In genomic region chr14:33185068-33185800, GRCm38 (mm10) we compare ENCODE assay signal across 11 mouse cellular contexts. TPM values are rescaled to one million over a fixed set of nuclear protein-coding genes. Genes with fewer than 3 reads are reported as not detected.
DNase-seq lines count a peak whose midpoint lies in the region; TF ChIP-seq lines count a peak whose summit lies in the region.
"Had no signal": no experiment of that assay in that cellular context is flagged by ENCODE, and none has a peak within 500 bp of the region (broad histone marks: within the 10 kb centered on the region; RNA-seq: fewer than 3 reads in every experiment).

Wdfy4 (minus strand) TSS chr14:33185508.

- WGBS in cerebellum, adult 2 months, result 92% methylated on average over 11 of the region's 11 CpGs

- no peak for TF ChIP-seq POLR2A in cerebellum, adult 2 months (IDR thresholded peaks at IDR 0.05; ENCODE audit: borderline replicate concordance, insufficient read depth, low read length)

- DNase-seq in 3T3-L1 (ENCODE audit: low read depth, low spot score) (peak; percentile 3), 416B (ENCODE audit: low read depth) (peak; percentile 94)
- DNase-seq in heart, postnatal 36 days, result peak; percentile 15 to 16
- no peak for DNase-seq in frontal cortex, postnatal 25 days (ENCODE audit: low spot score in 2 of 2)
- DNase-seq in cerebellum, adult 2 months, result no peak
- DNase-seq in left cerebral cortex, adult 11 months (ENCODE audit: low spot score), result no peak
- no peak for DNase-seq in gastrocnemius, postnatal 36 days
- DNase-seq: cerebellum, postnatal 36 days had no signal

- H3K36me3 ChIP-seq in megakaryocyte, embryonic 14.5 days (replicated peaks; ENCODE audit: low read length), result peaks cover 20% of the 10 kb centered on the region
- H3K36me3 ChIP-seq: kidney, embryonic 15.5 days; limb, embryonic 15.5 days had no signal

- peak within 1 kb of the TSS; percentile 95 for H3K4me3 ChIP-seq in megakaryocyte, embryonic 14.5 days (replicated peaks)
- H3K4me3 ChIP-seq in cerebellum, adult 2 months (replicated peaks; ENCODE audit: insufficient read depth, low read depth, low read length), result no peak within 1 kb of the TSS
- H3K4me3 ChIP-seq: kidney, embryonic 15.5 days; limb, embryonic 15.5 days had no signal

- no peak for TF ChIP-seq CTCF in cerebellum, adult 2 months (IDR thresholded peaks at IDR 0.05; ENCODE audit: borderline replicate concordance, insufficient read depth, low read depth, low read length)

- peaks cover 39% of the 10 kb centered on the region for H3K4me1 ChIP-seq in megakaryocyte, embryonic 14.5 days
- no peaks in the 10 kb centered on the region for H3K4me1 ChIP-seq in cerebellum, adult 2 months (ENCODE audit: control insufficient read depth, insufficient read depth, low read length)
- H3K4me1 ChIP-seq: kidney, embryonic 15.5 days had no signal

- intact Hi-C loops in heart, postnatal 36 days (cut with DNase I), result no loop called here
- intact Hi-C loops in gastrocnemius, postnatal 36 days (cut with DNase I), result no loop called here

- no peaks in the 10 kb centered on the region for H3K27me3 ChIP-seq in megakaryocyte, embryonic 14.5 days (replicated peaks)
- no peaks in the 10 kb centered on the region for H3K27me3 ChIP-seq in cerebellum, adult 2 months (ENCODE audit: control insufficient read depth, insufficient read depth, low read length)
- H3K27me3 ChIP-seq: kidney, embryonic 15.5 days; limb, embryonic 15.5 days had no signal

- H3K27ac ChIP-seq in cerebellum, adult 2 months (ENCODE audit: insufficient read depth, low read length), result no peak within 1 kb of the TSS
- H3K27ac ChIP-seq: kidney, embryonic 15.5 days; limb, embryonic 15.5 days had no signal

- H3K9me3 ChIP-seq in megakaryocyte, embryonic 14.5 days, result no peaks in the 10 kb centered on the region
- H3K9me3 ChIP-seq: kidney, embryonic 15.5 days; limb, embryonic 15.5 days had no signal

RNA-seq across cellular contexts. Expression of gene Wdfy4, which starts in this region (rescaled TPM):
- 1 to 10 TPM; 2.1 to 3.1 TPM for total RNA-seq in heart, postnatal 36 days (2021)
- polyA plus RNA-seq in megakaryocyte, embryonic 14.5 days (2012; ENCODE audit: insufficient read depth, low replicate concordance), result 4.5 and 6.3 TPM in 2 replicates
- 0.27 and 0.62 TPM in 2 replicates for polyA plus RNA-seq in cerebellum, adult 2 months (2012; rRNA removed)
- total RNA-seq in gastrocnemius, postnatal 36 days (2021), result under 1 TPM; 0.47 to 0.59 TPM

Comparison
In these comparisons a context has a peak if more than half of its experiments do, and no peak if none do; other contexts are left out.
1. DNase-seq: peak in 3T3-L1 (single experiment), 416B (single experiment) and heart, postnatal 36 days (2 of 2); none in frontal cortex, postnatal 25 days (0 of 2), cerebellum, adult 2 months (0 of 2), left cerebral cortex, adult 11 months (single experiment) and gastrocnemius, postnatal 36 days (0 of 2).